Mouse (Mus musculus) c-Kit-positive CD71-positive TER-119-negative erythroid progenitor cells, embryonic 14.5 days (primary cell): ENCODE data around the gene Atad3a.
A peak's percentile ranks its signal among the peaks of the same experiment; 100 is the strongest.
"Not testable (repeated sequence)": the region's sequence is repeated elsewhere in the genome, so short reads cannot be mapped to it uniquely, and the experiment has no call there.

ENCODE experiments used
- DNase-seq: peaks from one replicate; pipeline ENCODE4 v3.0.0-alpha.2; 2013; ENCODE audit warnings: low read depth

Gene Atad3a

DNA sequence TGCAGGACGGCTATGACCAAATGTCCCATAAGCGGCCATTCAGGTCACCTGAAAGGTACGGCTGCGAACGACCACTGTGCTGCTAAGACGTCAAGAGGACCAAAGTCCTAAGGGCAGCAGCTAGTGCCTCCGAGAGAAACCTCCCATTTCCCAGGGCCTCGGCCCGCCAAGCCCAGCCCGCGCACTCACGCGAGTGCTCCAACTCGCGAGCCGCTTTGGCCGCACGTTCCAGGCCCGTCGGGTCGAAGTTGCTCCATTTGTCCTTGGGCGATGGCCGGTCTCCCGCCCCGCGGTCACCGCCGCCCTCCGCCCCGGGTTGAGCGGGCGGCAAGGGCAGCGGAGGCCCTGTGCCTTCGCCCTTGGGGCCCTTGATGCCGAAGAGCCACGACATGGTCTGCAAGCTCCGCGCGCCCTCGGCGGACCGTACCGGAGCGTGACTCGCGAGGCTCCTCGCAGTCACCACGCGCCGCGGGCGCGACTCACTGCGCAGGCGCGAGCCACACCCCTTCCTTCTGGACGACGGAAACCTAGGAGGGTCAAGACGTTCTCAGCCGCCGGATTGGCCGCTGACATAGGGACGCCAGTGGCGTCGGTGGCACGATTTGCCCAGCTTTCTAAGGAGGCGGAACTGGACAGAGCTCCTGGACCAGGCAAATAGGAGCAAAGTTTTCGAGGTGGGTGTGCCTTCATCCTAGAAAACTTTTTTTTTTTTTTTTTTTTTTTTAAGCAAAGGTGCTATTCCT, at the start of gene Atad3a:
Gene Atad3a, minus strand, starts transcription at position 481 of the 743 bp plus-strand sequence.
- peak; percentile 93 for DNase-seq

DNA sequence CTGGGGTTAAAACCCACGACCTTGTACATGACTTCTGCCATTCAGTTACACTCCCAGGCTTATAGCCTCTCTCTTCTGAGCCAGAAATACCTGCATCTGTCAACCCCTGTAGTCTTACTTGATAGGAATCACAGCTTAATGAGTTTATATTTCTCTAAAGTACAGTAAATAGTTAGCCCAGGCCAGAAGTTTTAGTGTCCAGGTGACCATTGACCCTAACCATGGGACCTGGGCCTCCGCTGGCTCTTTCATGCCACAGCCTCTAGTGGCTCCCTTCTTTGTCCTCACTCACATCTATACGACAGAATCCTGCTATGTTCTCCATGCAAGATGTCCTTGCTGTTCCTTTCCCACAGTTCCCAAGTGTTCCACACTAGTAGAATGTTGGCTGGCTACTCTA, 46.9 kb upstream of the Atad3a start:
- DNase-seq, result no peak

DNA sequence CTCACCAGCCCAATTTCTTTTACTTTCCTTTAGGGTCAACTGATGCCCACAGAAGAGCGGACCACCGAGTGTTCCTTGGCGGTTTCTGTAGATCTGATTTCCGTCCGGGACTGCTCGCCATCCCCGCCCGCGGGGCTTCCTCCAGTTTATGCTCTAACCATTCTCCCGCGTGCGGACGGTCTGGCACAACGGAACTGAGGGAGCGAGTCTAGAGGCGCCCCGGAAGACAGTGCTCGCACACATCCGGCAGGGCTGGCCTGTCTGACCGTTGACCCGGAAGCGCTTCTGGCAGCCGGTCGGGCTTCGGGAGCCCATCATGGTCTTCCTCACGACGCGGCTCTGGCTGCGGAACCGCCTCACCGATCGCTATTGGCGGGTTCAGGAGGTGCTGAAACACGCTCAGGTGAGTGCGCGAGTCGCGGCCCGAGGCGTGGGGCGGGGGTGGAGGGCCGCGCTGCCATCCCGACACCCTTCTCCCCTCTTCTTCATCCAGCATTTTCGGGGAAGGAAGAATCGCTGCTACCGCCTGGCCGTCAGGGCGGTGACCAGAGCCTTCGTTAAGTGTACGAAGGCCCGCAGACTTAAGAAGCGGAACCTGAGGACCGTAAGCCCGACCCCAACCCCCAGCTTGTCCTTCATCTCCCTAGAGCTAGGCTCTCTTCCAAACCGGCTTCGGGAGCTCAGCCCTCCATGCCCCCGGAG, 42.6 kb upstream of the Atad3a start:
- peak; percentile 95 for DNase-seq

DNA sequence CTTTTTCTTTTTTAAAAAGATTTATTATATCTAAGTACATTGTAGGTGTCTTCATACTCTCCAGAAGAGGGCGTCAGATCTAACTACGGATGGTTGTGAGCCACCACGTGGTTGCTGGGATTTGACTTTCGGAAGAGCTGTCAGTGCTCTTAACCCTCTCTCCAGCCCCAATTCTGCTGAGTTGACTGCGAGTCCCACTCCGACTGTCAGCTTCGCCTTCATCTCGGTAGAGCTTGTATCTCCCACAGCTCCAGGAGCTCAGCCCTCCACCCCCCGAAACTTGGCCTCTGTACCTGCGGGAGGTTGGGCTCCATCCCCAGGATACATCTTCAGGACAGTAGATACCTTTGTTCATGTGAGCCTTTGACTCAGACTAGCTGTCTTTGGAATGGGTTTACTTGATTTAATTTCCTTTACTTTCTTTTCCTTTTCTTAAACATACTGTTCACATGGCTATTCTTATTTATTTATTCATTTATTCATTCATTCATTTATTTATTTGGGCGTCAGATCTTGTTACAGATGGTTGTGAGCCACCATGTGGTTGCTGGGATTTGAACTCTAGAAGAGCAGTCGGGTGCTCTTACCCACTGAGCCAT, 41.9 kb upstream of the Atad3a start, which contains the start of gene Mrpl20:
Gene Mrpl20, plus strand, starts transcription at position 138 of the 599 bp plus-strand sequence.
- DNase-seq, result peak; percentile 42

DNA sequence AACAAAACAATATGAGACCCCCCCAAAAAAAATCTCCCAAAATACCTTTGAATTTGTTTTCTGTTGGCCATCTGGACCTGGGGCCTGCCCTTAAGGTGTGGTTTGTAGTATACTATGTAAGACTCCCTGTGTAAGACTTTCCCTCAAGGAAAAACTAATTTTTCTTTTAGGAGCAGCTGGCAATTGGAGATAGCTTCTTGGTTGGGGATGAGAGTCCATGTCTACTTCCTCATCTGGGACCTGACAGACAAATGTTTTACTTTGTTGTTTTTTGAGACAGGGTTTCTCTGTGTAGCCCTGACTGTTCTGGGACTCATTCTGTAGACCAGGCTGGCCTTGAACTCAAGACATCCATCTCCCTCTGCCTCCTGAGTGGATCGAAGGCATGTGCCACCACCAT, 41.2 kb upstream of the Atad3a start:
- no peak for DNase-seq

DNA sequence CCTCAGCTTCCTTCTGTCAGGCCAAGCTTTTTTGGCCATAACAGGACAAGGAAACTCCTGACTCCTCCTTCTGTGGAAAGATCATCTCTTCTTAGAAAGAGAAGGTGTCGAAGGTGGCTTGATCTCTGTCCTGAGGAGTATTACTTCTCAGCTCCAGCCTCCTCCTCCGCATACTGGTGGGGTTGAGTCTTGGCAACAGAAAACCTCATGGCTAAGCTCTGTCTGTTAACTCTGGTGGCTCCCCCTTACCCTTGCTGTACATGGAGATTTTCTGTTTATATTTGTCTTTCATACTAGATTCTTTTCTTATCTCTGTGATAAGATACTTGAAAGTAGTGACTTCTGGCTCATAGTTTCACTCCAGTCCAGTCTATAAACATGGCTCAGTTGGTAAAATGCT, 32.8 kb upstream of the Atad3a start:
- no peak for DNase-seq

DNA sequence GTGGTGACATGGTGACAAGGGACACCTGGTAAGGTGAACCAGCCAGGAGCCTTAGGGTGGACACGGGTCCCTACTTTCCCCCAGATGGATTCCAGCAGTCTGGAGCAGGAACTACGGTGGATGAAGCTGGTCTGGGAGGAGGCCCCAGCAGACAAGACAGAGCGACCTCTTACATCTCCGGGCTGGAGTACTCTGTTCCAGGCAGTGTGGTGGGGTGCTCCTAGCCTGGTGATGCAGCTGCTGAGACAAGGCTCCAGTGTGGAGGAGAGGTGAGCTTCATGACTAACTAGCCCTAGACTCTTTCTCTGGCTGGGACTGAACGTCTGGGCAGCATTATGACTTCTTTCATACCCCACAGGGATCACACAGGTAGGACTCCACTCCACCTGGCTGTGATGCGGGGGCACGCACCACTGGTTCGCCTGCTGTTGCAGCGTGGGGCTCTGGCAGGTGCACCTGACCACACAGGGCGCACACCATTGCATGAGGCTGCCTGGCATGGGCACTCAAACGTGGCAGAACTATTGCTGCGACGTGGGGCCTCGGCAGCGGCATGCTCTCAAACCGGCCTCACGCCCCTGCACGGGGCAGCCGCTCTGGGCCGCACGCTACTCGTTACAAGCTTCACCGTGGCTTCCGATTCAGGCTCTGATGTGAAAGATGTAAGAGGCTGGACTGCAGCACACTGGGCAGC, 30.5 kb upstream of the Atad3a start:
- no peak for DNase-seq

DNA sequence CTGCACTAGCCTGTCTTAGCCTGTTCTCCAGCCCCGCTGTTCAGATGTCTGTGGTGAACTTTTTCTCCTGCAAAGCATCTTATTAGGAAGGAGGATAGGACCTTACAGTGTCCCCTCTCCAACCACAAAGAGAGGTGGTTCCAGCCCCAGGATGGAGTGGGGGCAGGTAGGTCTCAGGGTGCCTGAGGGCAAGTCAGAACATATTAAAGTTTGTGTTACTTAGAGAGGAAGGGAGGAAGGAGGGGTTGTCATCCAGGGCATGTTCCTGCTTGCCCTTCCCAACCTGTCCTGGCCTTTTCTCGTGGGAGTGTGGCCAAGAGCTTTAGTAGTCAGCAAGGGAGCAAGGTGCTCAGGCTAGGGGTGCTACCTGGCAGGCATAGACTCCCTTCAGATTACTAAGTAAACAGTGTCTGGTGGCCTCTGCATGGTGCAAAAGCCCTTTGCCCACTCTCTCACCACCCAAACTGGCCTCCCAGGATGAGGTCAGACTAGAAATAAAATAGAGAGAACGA, 29.8 kb upstream of the Atad3a start:
- DNase-seq, result no peak

DNA sequence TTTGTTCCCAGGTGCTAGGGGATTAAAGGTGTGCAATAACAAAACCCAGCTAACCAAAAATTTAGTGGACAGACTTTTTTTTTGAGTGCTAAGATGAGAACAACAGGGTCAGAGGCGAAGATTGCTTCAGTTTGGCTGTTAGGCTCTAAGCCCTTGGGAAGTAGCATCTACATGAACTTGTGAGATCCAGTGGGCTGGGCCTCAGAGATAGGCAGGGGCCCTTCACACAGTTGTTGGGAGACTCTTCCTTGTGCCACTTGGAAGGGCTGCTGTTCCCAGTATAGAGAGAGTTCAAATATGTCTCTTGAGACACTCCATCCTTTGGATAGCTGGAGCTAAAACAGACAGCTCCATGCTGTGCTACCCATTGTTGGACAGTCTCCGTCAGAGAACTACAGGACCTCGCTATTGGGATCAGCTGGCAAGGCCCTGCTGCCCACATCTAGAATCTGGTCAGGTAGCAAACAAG, 29.2 kb upstream of the Atad3a start, which contains the start of gene Ankrd65:
Gene Ankrd65, plus strand, starts transcription at position 419 of the 469 bp plus-strand sequence.
- DNase-seq, result no peak

DNA sequence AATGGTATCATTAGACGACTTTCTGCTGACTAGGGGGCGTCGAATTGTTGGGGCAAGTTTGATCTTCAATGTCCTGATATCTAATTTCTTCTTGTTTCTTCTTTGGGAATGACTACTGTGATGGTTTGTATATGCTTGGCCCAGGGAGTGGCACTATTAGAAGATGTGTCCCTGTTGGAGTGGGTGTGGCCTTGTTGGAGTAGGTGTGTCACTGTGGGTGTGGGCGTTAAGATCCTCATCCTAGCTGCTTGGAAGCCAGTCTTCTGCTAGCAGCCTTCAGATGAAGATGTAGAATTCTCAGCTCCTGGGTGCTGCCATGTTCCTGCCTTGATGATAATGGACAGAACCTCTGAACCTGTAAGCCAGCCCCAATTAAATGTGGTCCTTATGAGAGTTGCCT, 27.9 kb upstream of the Atad3a start:
- DNase-seq, result not testable (repeated sequence)

DNA sequence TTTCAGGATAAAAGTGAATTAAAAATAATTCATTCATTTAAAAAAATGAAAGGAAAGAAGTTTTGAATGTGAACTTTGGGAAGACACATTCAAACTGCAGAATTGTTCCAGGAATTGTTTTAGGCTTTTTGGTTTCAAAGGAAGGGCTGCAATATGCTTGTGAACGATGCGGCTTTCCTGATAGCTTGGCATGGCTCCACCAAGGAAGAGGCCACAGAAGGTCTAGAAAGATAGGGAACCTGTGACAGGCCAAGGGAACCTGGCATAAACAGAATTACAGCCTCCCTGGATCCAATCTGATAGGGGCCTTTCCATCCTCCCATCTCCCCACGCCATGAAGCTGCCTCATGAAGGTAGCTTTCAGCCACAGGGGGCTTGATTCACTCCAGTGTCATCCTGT, 27.4 kb upstream of the Atad3a start:
- DNase-seq, result no peak

DNA sequence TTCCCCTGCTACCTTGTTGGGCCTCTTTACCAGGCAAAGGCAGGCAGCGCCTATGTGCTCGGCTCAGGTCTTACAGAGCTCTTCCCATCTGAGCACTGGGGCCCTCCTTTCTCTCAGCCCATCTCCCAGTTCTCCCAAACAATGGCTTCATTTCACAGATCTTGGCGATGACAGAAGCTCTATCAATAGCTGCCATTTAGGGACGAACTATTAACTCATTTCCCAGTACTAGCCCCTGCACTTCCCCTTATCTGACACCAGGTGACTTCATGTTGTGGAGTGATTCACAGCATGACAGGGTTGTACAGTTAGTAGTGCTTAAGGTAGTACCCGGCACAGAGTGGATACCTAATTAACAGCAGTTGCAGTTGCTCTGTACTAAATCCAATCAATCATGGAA, 24.9 kb upstream of the Atad3a start, which contains the start of gene Tmem88b:
Gene Tmem88b, minus strand, starts transcription at position 56 of the 400 bp plus-strand sequence.
- peak; percentile 40 for DNase-seq

DNA sequence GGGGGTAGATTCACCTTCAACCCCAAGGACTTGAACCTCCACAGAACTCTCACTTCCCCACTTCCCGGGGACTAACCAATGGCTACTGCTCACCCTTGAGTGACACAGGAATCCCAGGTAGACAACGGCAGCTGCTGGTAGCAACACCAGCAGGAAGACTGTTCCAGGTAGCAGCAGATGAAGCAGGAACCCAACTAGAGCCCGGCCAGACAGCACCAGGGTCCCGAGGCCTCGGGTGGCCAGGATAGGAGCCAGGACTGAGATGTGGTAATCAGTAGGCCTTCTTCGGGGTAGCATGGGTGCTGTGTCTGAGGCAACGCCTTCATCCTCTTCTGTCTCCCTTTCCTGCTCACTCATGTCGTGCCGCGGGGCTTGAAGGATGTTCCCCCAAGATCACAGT, 24.4 kb upstream of the Atad3a start:
- DNase-seq, result no peak

DNA sequence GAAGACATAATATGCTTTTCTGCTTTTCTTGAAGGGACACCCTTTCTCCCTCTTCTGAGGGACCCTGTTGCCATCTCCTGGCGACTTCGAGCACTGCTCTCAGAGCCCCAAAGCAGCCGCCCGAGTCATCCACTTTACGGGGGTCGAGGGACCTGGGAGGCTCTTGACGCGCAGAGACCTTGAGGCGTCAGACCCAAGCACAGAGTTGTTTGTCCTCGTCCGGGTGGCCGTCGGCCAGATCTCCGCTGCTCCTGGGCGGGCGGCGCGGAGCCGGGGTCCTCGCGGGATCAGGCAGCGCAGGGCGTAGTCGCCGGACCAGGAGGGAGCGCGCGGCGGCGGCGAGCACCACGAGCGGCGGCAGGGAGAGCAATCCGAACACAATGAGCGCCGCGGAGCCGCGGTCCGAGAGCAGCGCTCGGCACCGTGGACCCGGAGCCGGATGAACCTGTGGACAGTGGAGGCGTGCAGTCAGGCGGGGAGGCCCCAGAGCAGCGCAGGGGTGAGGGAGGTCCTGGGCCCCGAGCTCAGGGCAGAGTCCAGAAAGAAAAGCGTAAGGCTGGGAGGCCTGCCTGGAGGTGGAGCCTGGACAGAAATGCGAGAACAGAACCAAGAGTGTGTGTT, 23.3 kb upstream of the Atad3a start:
- no peak for DNase-seq

DNA sequence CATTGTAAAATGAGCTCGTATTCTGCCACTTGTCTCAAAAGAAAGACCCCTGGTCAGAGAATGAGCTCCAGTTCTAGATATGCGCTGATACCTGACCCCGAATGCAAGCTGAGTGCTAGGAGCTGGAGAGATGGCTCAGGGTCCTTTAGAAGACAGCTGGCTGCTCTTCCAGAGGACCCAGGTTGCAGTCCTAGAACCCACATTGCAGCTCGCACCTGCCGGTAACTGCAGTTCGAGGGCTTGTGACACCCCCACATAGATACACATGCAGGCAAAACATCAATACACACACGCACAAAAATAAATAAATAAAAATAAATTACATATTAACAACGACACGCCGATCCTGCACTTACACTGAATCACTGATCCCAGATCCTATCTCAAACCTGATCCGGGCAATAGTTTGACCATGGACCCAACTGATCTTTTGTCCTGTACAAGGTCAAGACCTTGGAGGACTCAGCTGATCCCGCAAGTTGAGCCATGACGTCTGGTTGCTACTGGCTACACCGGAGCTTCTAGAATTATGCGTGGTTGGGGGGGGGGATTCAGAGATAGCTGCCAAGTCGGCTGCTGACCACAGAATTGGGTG, 22.7 kb upstream of the Atad3a start:
- DNase-seq, result no peak

DNA sequence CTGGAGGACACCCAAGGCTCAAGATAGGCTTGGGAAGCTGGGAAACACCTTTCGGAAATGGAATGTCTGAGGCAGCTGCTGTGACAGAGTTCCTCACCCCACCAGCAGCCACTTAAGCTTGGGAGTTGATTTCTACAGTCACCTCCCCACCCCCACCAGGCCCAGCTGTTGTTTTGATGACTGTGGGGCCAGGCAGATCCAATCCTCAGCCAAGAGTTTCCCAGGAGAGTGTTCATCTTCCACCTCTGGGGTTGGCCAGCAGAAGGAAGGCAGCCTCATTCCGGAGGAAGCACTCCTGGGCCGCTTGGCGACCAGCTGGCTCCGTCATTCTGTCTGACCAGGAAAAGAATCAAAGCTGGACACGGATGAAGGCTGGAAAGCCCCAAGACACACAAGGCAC, 20.0 kb upstream of the Atad3a start:
- no peak for DNase-seq

DNA sequence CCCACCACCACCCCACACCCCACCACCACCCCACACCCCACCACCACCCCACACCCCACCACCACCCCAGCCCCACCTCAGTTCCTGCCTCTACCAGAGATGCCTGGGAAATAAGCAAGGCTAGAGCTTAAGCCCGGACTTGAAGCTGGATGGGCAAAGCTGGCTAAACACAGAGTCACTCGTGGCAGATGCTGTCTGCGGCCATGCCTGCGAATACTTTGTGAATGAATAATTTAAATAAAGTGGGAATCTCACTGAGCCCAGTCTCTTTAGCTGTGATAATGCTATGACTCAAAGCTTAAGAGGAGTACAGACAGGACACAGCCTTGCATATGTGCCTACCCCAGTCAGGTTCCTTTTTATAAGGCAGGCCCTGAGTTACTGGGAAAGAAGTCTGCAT, 18.6 kb upstream of the Atad3a start:
- DNase-seq, result no peak

DNA sequence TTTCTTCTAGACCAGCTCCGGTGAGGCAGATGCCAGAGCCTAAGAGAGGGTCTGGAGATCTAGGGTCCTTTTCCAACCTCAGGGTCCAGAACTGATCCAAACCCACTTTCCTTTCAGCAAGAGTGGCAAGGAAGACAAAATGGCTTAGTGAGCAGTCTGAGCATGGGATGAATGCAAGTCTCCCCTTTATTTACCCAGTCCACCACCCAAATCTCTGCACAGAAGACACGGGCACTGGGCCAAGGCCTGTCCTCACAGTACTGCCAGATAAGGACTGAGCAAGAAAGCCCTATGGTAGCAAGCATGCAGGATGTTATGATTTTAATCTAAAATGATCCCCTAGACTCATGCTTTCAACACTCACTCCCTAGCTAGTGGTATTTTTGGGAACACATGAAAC, 16.9 kb upstream of the Atad3a start:
- DNase-seq, result no peak

DNA sequence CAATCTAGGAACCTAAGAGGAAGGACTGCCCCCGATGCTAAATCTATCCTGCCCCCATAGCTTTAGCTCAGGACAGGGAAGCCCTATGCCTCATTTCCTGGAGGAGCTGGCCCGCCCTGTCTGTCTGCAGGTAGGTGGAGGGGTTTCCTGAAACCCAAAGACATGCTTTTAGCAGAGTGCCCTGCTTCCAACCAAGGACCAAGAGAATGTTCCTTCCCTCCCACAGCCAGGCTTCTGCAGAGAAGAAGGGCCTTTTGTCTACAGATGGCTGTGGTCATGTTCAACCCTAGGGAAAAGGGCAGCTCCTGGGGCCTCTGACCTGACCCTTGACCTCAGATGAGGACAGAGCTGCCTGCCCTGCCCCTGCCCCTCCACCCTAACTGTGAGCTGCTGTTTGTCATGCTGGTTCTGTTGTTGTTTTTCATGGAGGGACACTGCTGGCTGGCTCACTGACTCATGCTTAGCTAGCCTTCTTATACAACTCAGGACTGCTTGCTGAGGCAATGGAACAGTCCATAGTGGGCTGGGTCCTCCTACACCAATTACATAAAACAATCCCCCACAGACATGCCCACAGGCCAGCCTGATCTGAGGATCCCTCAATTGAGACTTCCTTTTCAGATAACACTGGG, 15.9 kb upstream of the Atad3a start:
- DNase-seq, result no peak

DNA sequence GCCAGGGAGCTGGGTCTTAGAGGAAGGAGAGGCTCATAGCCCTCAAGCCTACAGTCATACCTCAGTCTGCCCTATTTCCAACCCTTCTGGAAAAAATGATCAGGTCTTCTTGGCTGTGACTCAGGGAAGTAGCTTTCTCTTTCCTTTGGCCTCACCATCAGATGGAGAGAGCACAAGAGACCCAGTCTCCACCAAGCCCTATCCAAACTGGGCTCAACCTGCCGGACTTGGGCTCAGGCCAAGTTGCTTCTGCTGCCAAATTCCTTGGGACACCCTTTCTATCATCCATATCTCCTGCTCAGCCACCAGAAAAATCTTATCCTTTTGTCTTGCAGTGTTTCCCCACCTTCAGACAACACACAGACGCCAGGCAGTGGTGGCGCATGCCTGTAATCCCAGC, 15.0 kb upstream of the Atad3a start:
- no peak for DNase-seq
